ENCODE assay signal across 23 mouse cellular contexts in the genomic region with DNA sequence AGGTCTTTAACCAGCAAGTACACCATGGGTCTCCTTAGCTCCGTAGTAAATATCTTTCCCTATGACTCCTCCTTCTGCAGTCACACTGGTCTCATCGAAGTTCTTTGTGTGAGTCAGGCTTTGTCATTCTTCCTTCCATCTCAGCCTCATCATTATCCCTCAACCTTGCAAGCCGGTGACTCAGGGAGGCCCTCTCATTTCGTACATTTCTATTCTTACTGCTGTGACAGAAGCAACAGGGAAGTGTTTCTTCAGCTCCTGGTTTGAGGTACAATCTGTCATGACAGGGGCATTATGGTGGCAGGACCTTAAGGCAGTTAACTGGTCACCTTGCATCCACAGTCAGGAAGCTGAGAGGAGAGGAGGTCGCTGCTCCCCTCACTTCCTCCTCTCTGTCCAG. TPM values are rescaled to one million over a fixed set of nuclear protein-coding genes. Genes with fewer than 3 reads are reported as not detected.
A peak's percentile ranks its signal among the peaks of the same experiment; 100 is the strongest.
DNase-seq lines count a peak whose midpoint lies in the region; ATAC-seq and TF ChIP-seq lines count a peak whose summit lies in the region.
"Had no signal": no experiment of that assay in that cellular context is flagged by ENCODE, and none has a peak within 500 bp of the region (broad histone marks: within the 10 kb centered on the region; RNA-seq: fewer than 3 reads in every experiment).

No protein-coding gene starts in this region.

- no peak overlapping the region for H3K4me2 ChIP-seq in hindbrain, embryonic 11.5 days (replicated peaks; ENCODE audit: low read depth, low read length)
- H3K4me2 ChIP-seq: embryonic facial prominence, embryonic 13.5 days; heart, embryonic 12.5 days; limb, embryonic 12.5 days; liver, embryonic 11.5 days; midbrain, embryonic 12.5 days; neural tube, embryonic 15.5 days had no signal

- H3K27me3 ChIP-seq in hindbrain, embryonic 11.5 days (ENCODE audit: control insufficient read depth, insufficient read depth, low read length) = no peaks in the 10 kb centered on the region
- H3K27me3 ChIP-seq: embryonic facial prominence, embryonic 13.5 days; heart, embryonic 12.5 days; limb, embryonic 12.5 days; neural tube, embryonic 15.5 days had no signal

- peak overlapping the region; percentile 91 for H3K27ac ChIP-seq in left cerebral cortex, adult 2 months
- H3K27ac ChIP-seq in hindbrain, embryonic 11.5 days (ENCODE audit: low read depth, low read length) = no peak overlapping the region
- H3K27ac ChIP-seq: embryonic facial prominence, embryonic 13.5 days; hindbrain, embryonic 10.5 days; limb, embryonic 12.5 days; midbrain, embryonic 12.5 days; neural tube, embryonic 15.5 days had no signal

- WGBS in hindbrain, embryonic 11.5 days = 86% methylated on average over 5 of the region's 5 CpGs

- intact Hi-C loops in left cerebral cortex, adult 2 months (cut with DNase I) = no loop called here

- H3K36me3 ChIP-seq in hindbrain, embryonic 11.5 days (ENCODE audit: control insufficient read depth, insufficient read depth, low read length) = no peaks in the 10 kb centered on the region
- H3K36me3 ChIP-seq: embryonic facial prominence, embryonic 13.5 days; heart, embryonic 12.5 days; hindbrain, embryonic 10.5 days; limb, embryonic 12.5 days; midbrain, embryonic 12.5 days; neural tube, embryonic 15.5 days had no signal

- H3K9me3 ChIP-seq in hindbrain, embryonic 11.5 days (ENCODE audit: control insufficient read depth, low read length) = no peaks in the 10 kb centered on the region
- H3K9me3 ChIP-seq: embryonic facial prominence, embryonic 13.5 days; heart, embryonic 12.5 days; hindbrain, embryonic 10.5 days; limb, embryonic 12.5 days; midbrain, embryonic 12.5 days; neural tube, embryonic 15.5 days had no signal

- H3K4me3 ChIP-seq in left cerebral cortex, adult 2 months = no peak overlapping the region
- H3K4me3 ChIP-seq in hindbrain, embryonic 11.5 days (ENCODE audit: low read depth, low read length) = no peak overlapping the region
- H3K4me3 ChIP-seq: embryonic facial prominence, embryonic 13.5 days; heart, embryonic 12.5 days; hindbrain, embryonic 10.5 days; limb, embryonic 12.5 days; midbrain, embryonic 12.5 days; neural tube, embryonic 15.5 days had no signal

- no peak overlapping the region for H3K9ac ChIP-seq in hindbrain, embryonic 11.5 days (ENCODE audit: low read depth, low read length)
- H3K9ac ChIP-seq: embryonic facial prominence, embryonic 13.5 days; heart, embryonic 12.5 days; limb, embryonic 12.5 days; liver, postnatal 0 days; midbrain, embryonic 12.5 days; neural tube, embryonic 15.5 days had no signal

- no peak for ATAC-seq in hindbrain, embryonic 11.5 days (ENCODE audit: low FRiP score)
- ATAC-seq: forebrain, embryonic 14.5 days; intestine, postnatal 0 days; liver, postnatal 0 days; lung, postnatal 0 days had no signal

- DNase-seq in left cerebral cortex, adult 2 months (ENCODE audit: extremely low spot score in 1 of 2, low spot score in 2 of 2) = no peak
- DNase-seq in left cerebral cortex, adult 18-20 months (ENCODE audit: low spot score in 2 of 2) = no peak
- peak; percentile 32 for DNase-seq in Muller cell, postnatal 12 days (ENCODE audit: inconsistent ontology term)
- peak; percentile 60 to 62 for DNase-seq in adrenal gland, postnatal 36 days
- no peak for DNase-seq in urinary bladder, postnatal 4 days (ENCODE audit: low spot score in 2 of 2)
- DNase-seq in kidney, adult 8-10 months = no peak
- DNase-seq in hindbrain, embryonic 11.5 days (ENCODE audit: low spot score) = no peak
- DNase-seq: cerebellum, adult 2 months; cerebellum, postnatal 25 days; embryo, embryonic 11 days; heart, postnatal 10 days; liver, postnatal 0 days; spleen, adult 18-20 months had no signal

- H3K4me1 ChIP-seq in hindbrain, embryonic 11.5 days (replicated peaks; ENCODE audit: control insufficient read depth, insufficient read depth, low read length) = no peaks in the 10 kb centered on the region; the same call in 1 of the 2 replicates
- H3K4me1 ChIP-seq: embryonic facial prominence, embryonic 13.5 days had no signal

- TF ChIP-seq CTCF in left cerebral cortex, adult 2 months (IDR thresholded peaks at IDR 0.05) = no peak

RNA-seq across cellular contexts. Expression of a gene that starts 15.8 kb away (rescaled TPM):
- 1,000 to 10,000 TPM; 1,061 to 1,220 TPM for total RNA-seq in left cerebral cortex, adult 2 months (2021)
- total RNA-seq in left cerebral cortex, adult 18-20 months (2021) = 1,000 to 10,000 TPM; 1,087 to 1,156 TPM
- total RNA-seq in adrenal gland, postnatal 36 days (2021) = 100 to 1,000 TPM; 169 to 179 TPM
- 473 and 505 TPM in 2 replicates for polyA plus RNA-seq in hindbrain, embryonic 11.5 days (2014; fragmentation: Nextera tagmentation; extraction: Ambion mirVana)

Comparison
In these comparisons a context has a peak if more than half of its experiments do, and no peak if none do; other contexts are left out.
1. DNase-seq: peak in Muller cell, postnatal 12 days (single experiment) and adrenal gland, postnatal 36 days (2 of 2); none in left cerebral cortex, adult 2 months (0 of 2), left cerebral cortex, adult 18-20 months (0 of 2), urinary bladder, postnatal 4 days (0 of 2), kidney, adult 8-10 months (0 of 2) and hindbrain, embryonic 11.5 days (single experiment).
2. RNA of a gene that starts 15.8 kb away (total RNA-seq): 1,061 to 1,220 TPM in left cerebral cortex, adult 2 months and 1,087 to 1,156 TPM in left cerebral cortex, adult 18-20 months; 169 to 179 TPM in adrenal gland, postnatal 36 days; every median in the first group is over 4 times any median in the second.